Comparison of ENCODE assay signal across 8 mouse cellular contexts in genomic region chr13:115090069-115090976, GRCm38 (mm10). TPM values are rescaled to one million over a fixed set of nuclear protein-coding genes. Genes with fewer than 3 reads are reported as not detected.
DNase-seq lines count a peak whose midpoint lies in the region; ATAC-seq and TF ChIP-seq lines count a peak whose summit lies in the region.

Pelo (minus strand) TSS chr13:115090186.

- no peak for TF ChIP-seq CTCF in liver, adult 2 months (IDR thresholded peaks at IDR 0.05; ENCODE audit: low read depth, low read length)

- peak within 1 kb of the TSS; percentile 54 for H3ac ChIP-seq in myocyte (ENCODE audit: control insufficient read depth, insufficient read length)

- H3K4me2 ChIP-seq in heart, embryonic 11.5 days, result peak within 1 kb of the TSS; percentile 97
- peak within 1 kb of the TSS; percentile 90 for H3K4me2 ChIP-seq in kidney, embryonic 16.5 days (replicated peaks; ENCODE audit: low read depth, low read length)
- peak within 1 kb of the TSS; percentile 100 for H3K4me2 ChIP-seq in myocyte (ENCODE audit: low read depth)

- peak; percentile 96 to 97 for DNase-seq in B cell, adult 2 months
- DNase-seq in brain, adult 2 months (ENCODE audit: low read depth, low spot score), result peak; percentile 95
- peak; percentile 82 for DNase-seq in liver, adult 2 months (ENCODE audit: extremely low read depth, low read depth, low spot score)
- DNase-seq in splenic B cell, adult 2 months (ENCODE audit: low read depth, low spot score), result peak; percentile 96

- peak; percentile 88 for ATAC-seq in erythroblast, adult 5-6 weeks (replicated peaks; ENCODE audit: low FRiP score, poor library complexity, severe bottlenecking)
- ATAC-seq in heart, embryonic 11.5 days (replicated peaks; ENCODE audit: insufficient number of reproducible peaks, low FRiP score, low TSS enrichment), result peak; percentile 92
- peak; percentile 94 for ATAC-seq in kidney, embryonic 16.5 days (ENCODE audit: low FRiP score, low TSS enrichment)

- H3K27ac ChIP-seq in heart, embryonic 11.5 days (ENCODE audit: low read depth, low read length), result peak within 1 kb of the TSS; percentile 95
- peak within 1 kb of the TSS; percentile 98 for H3K27ac ChIP-seq in kidney, embryonic 16.5 days (ENCODE audit: low read length)
- H3K27ac ChIP-seq in liver, adult 2 months (replicated peaks; ENCODE audit: insufficient read depth, low read depth, low read length), result peak within 1 kb of the TSS; percentile 85

- H3K9me3 ChIP-seq in heart, embryonic 11.5 days (replicated peaks; ENCODE audit: control insufficient read depth, low read length), result no peaks in the 10 kb centered on the region
- H3K9me3 ChIP-seq in kidney, embryonic 16.5 days (ENCODE audit: low read length), result no peaks in the 10 kb centered on the region

- H3K4me1 ChIP-seq in heart, embryonic 11.5 days (ENCODE audit: control insufficient read depth, insufficient read depth, low read length), result peaks cover 26% of the 10 kb centered on the region
- H3K4me1 ChIP-seq in kidney, embryonic 16.5 days (ENCODE audit: insufficient read depth, low read length), result peaks cover 32% of the 10 kb centered on the region
- H3K4me1 ChIP-seq in liver, adult 2 months (ENCODE audit: control insufficient read depth, insufficient read depth, low read length), result peaks cover 20% of the 10 kb centered on the region

- peaks cover 16% of the 10 kb centered on the region; the same call in 1 of the 2 replicates for H3K79me2 ChIP-seq in liver, adult 2 months (ENCODE audit: control insufficient read depth, insufficient read depth, low read length)
- no peaks in the 10 kb centered on the region for H3K79me2 ChIP-seq in myocyte (ENCODE audit: control insufficient read depth, insufficient read depth)

- peak; percentile 83 for TF ChIP-seq POLR2A in liver, adult 2 months (IDR thresholded peaks at IDR 0.05; ENCODE audit: extremely low read depth, insufficient read depth, low read length)
- peak; percentile 88 for TF ChIP-seq POLR2A in myocyte (IDR thresholded peaks at IDR 0.05; ENCODE audit: insufficient read length, low read depth)

- peak within 1 kb of the TSS; percentile 91 for H3K9ac ChIP-seq in heart, embryonic 11.5 days (ENCODE audit: low read depth, low read length)
- peak within 1 kb of the TSS; percentile 88 for H3K9ac ChIP-seq in kidney, embryonic 16.5 days (replicated peaks; ENCODE audit: low read length)
- H3K9ac ChIP-seq in liver, adult 2 months (ENCODE audit: low read depth, low read length), result peak within 1 kb of the TSS; percentile 91

- H3K4me3 ChIP-seq in heart, embryonic 11.5 days (ENCODE audit: low read depth, low read length), result peak within 1 kb of the TSS; percentile 76
- H3K4me3 ChIP-seq in kidney, embryonic 16.5 days (ENCODE audit: low read length), result peak within 1 kb of the TSS; percentile 74
- H3K4me3 ChIP-seq in liver, adult 2 months (ENCODE audit: insufficient read depth, low read depth, low read length), result peak within 1 kb of the TSS; percentile 81
- H3K4me3 ChIP-seq in myocyte, result peak within 1 kb of the TSS; percentile 61

- no peaks in the 10 kb centered on the region for H3K27me3 ChIP-seq in heart, embryonic 11.5 days (ENCODE audit: control insufficient read depth, insufficient read depth, low read length)
- no peaks in the 10 kb centered on the region for H3K27me3 ChIP-seq in kidney, embryonic 16.5 days (ENCODE audit: insufficient read depth, low read length)
- no peaks in the 10 kb centered on the region for H3K27me3 ChIP-seq in liver, adult 2 months (ENCODE audit: control insufficient read depth, insufficient read depth, low read length)
- H3K27me3 ChIP-seq in myocyte (ENCODE audit: control insufficient read depth, insufficient read depth, insufficient read length), result no peaks in the 10 kb centered on the region
- H3K27me3 ChIP-seq in splenic B cell, adult 2 months (ENCODE audit: control insufficient read depth, insufficient read depth, low read length, poor library complexity, severe bottlenecking), result no peaks in the 10 kb centered on the region

- under 1% methylated on average over 60 of the region's 60 CpGs for WGBS in heart, embryonic 11.5 days (ENCODE audit: insufficient replicate concordance)
- under 1% methylated on average over 60 of the region's 60 CpGs for WGBS in kidney, embryonic 16.5 days
- WGBS in liver, adult 2 months, result under 1% methylated on average over 60 of the region's 60 CpGs

- H3K36me3 ChIP-seq in heart, embryonic 11.5 days (ENCODE audit: control insufficient read depth, insufficient read depth, low read length), result peaks cover 6% of the 10 kb centered on the region
- H3K36me3 ChIP-seq in kidney, embryonic 16.5 days (ENCODE audit: insufficient read depth, low read length), result peaks cover 16% of the 10 kb centered on the region
- H3K36me3 ChIP-seq in liver, adult 2 months (ENCODE audit: control insufficient read depth, insufficient read depth, low read length), result peaks cover 7% of the 10 kb centered on the region; the same call in 1 of the 2 replicates
- no peaks in the 10 kb centered on the region for H3K36me3 ChIP-seq in myocyte (ENCODE audit: control insufficient read depth, insufficient read depth)
- no peaks in the 10 kb centered on the region for H3K36me3 ChIP-seq in splenic B cell, adult 2 months (ENCODE audit: control insufficient read depth, insufficient read depth, low read length, poor library complexity, severe bottlenecking)

TF ChIP-seq in myocyte, 11 proteins besides CTCF, POLR2A, EP300 and RAD21:
- TF ChIP-seq POLR2AphosphoS2 (IDR thresholded peaks at IDR 0.05; ENCODE audit: insufficient read length, low read depth), result peak; percentile 92
- no peak for TF ChIP-seq MYOG (IDR thresholded peaks at IDR 0.05; ENCODE audit: control insufficient read depth in 1 of 3, insufficient read depth in 1 of 3, insufficient read length in 2 of 3, low read depth in 2 of 3)
- TF ChIP-seq MYOD1 (IDR thresholded peaks at IDR 0.05; ENCODE audit: control insufficient read depth in 1 of 3, insufficient read length in 2 of 3, low read depth in 2 of 3), result no peak
- TF ChIP-seq E2F4 (IDR thresholded peaks at IDR 0.05; ENCODE audit: insufficient read depth), result peak; percentile 33

RNA-seq across cellular contexts. Expression of gene Pelo, which starts in this region (rescaled TPM):
- 2.9 and 4.4 TPM in 2 replicates for total RNA-seq in erythroblast, adult 5-6 weeks (2015; ENCODE audit: low replicate concordance)
- total RNA-seq in erythroblast, adult 5-6 weeks (2017; ENCODE audit: low replicate concordance), result 5.3 and 7.7 TPM in 2 replicates
- 12.7 and 12.9 TPM in 2 replicates for polyA plus RNA-seq in heart, embryonic 11.5 days (2014; fragmentation: Nextera tagmentation; extraction: Ambion mirVana)
- 5.8 and 7.5 TPM in 2 replicates for polyA plus RNA-seq in kidney, embryonic 16.5 days (2015; fragmentation: Nextera tagmentation; extraction: Ambion mirVana)
- 3.8 and 5.1 TPM in 2 replicates for total RNA-seq in liver, adult 2 months (2014; rRNA removed)
- polyA plus RNA-seq in liver, adult 2 months (2012; rRNA removed), result 20.3 and 28.5 TPM in 2 replicates
- polyA plus RNA-seq in myocyte (2012; fragmentation: generic; extraction: Trizol), result 23.7 TPM

Comparison
In these comparisons a context has a peak if more than half of its experiments do, and no peak if none do; other contexts are left out.
1. Peak in every context shown above with its lines: DNase-seq, ATAC-seq, H3K4me3 ChIP-seq and H3K27ac ChIP-seq.